Mouse (Mus musculus): ENCODE measurements around the gene Shld1. TPM values are rescaled to one million over a fixed set of nuclear protein-coding genes. Genes with fewer than 3 reads are reported as not detected.

Gene Shld1
- polyA plus RNA-seq, 1 experiment from 2014 or later: 13.4 TPM

- Histone ChIP-seq H3K36me3 (ENCODE audit: control insufficient read depth, insufficient read depth, low read length) (no peaks in the 10 kb centered on the region), H3K27ac (ENCODE audit: low read length) (no peak overlapping the region), H3K4me2 (ENCODE audit: low read depth, low read length) (no peak overlapping the region), H3K4me1 (replicated peaks; ENCODE audit: control insufficient read depth, insufficient read depth, low read length) (no peaks in the 10 kb centered on the region), H3K9me3 (ENCODE audit: control insufficient read depth, low read length) (no peaks in the 10 kb centered on the region), H3K4me3 (ENCODE audit: low read length) (no peak overlapping the region), H3K27me3 (ENCODE audit: control insufficient read depth, insufficient read depth, low read depth, low read length) (no peaks in the 10 kb centered on the region), H3K9ac (ENCODE audit: low read length) (no peak overlapping the region)
- no peak for ATAC-seq (ENCODE audit: low read depth)
- WGBS: 33% methylated on average over 2 of the region's 2 CpGs
These were observed 65.7 kb downstream of the Shld1 start for GRCm38 (mm10) chr2:132752398-132752797.

GRCm38 (mm10) chr2:132753137-132753536 is 66.4 kb downstream of the Shld1 start:
- Histone ChIP-seq H3K4me3 (ENCODE audit: low read length) (no peak overlapping the region), H3K27ac (ENCODE audit: low read length) (no peak overlapping the region), H3K9ac (ENCODE audit: low read length) (no peak overlapping the region), H3K9me3 (ENCODE audit: control insufficient read depth, low read length) (no peaks in the 10 kb centered on the region), H3K4me2 (ENCODE audit: low read depth, low read length) (no peak overlapping the region), H3K27me3 (ENCODE audit: control insufficient read depth, insufficient read depth, low read depth, low read length) (no peaks in the 10 kb centered on the region), H3K36me3 (ENCODE audit: control insufficient read depth, insufficient read depth, low read length) (no peaks in the 10 kb centered on the region), H3K4me1 (replicated peaks; ENCODE audit: control insufficient read depth, insufficient read depth, low read length) (no peaks in the 10 kb centered on the region)
- 64% methylated on average over 3 of the region's 3 CpGs for WGBS
- ATAC-seq (ENCODE audit: low read depth): no peak

- Histone ChIP-seq H3K4me2 (ENCODE audit: low read depth, low read length) (no peak overlapping the region), H3K36me3 (ENCODE audit: control insufficient read depth, insufficient read depth, low read length) (no peaks in the 10 kb centered on the region), H3K27me3 (ENCODE audit: control insufficient read depth, insufficient read depth, low read depth, low read length) (no peaks in the 10 kb centered on the region), H3K4me1 (replicated peaks; ENCODE audit: control insufficient read depth, insufficient read depth, low read length) (no peaks in the 10 kb centered on the region), H3K4me3 (ENCODE audit: low read length) (no peak overlapping the region), H3K9ac (ENCODE audit: low read length) (no peak overlapping the region), H3K27ac (ENCODE audit: low read length) (no peak overlapping the region), H3K9me3 (ENCODE audit: control insufficient read depth, low read length) (no peaks in the 10 kb centered on the region)
- no peak for ATAC-seq (ENCODE audit: low read depth)
- WGBS: 75% methylated on average over 5 of the region's 5 CpGs
These were observed 71.2 kb downstream of the Shld1 start for GRCm38 (mm10) chr2:132757911-132758310.

GRCm38 (mm10) chr2:132770822-132771221 is 84.1 kb downstream of the Shld1 start:
- H3K36me3 ChIP-seq (ENCODE audit: control insufficient read depth, insufficient read depth, low read length): no peaks in the 10 kb centered on the region
- no peak overlapping the region for H3K27ac ChIP-seq (ENCODE audit: low read length)
- no peaks in the 10 kb centered on the region for H3K9me3 ChIP-seq (ENCODE audit: control insufficient read depth, low read length)
- no peak overlapping the region for H3K4me3 ChIP-seq (ENCODE audit: low read length)
- no peaks in the 10 kb centered on the region for H3K27me3 ChIP-seq (ENCODE audit: control insufficient read depth, insufficient read depth, low read depth, low read length)
- H3K9ac ChIP-seq (ENCODE audit: low read length): no peak overlapping the region
- no peak overlapping the region for H3K4me2 ChIP-seq (ENCODE audit: low read depth, low read length)
- ATAC-seq (ENCODE audit: low read depth): no peak
- no peaks in the 10 kb centered on the region for H3K4me1 ChIP-seq (replicated peaks; ENCODE audit: control insufficient read depth, insufficient read depth, low read length)
- WGBS: 21% methylated on average over 1 of the region's 1 CpGs

GRCm38 (mm10) chr2:132780978-132781377 is 94.2 kb downstream of the Shld1 start, which contains the start of gene Chgb:
Gene Chgb (plus strand): TSS chr2:132781278.
- Histone ChIP-seq H3K27ac (ENCODE audit: low read length) (no peak within 1 kb of the TSS), H3K4me3 (ENCODE audit: low read length) (peak within 1 kb of the TSS; percentile 42), H3K36me3 (ENCODE audit: control insufficient read depth, insufficient read depth, low read length) (no peaks in the 10 kb centered on the region), H3K9ac (ENCODE audit: low read length) (no peak within 1 kb of the TSS), H3K4me2 (ENCODE audit: low read depth, low read length) (peak within 1 kb of the TSS; percentile 73), H3K9me3 (ENCODE audit: control insufficient read depth, low read length) (no peaks in the 10 kb centered on the region), H3K4me1 (replicated peaks; ENCODE audit: control insufficient read depth, insufficient read depth, low read length) (peaks cover 4% of the 10 kb centered on the region; the same call in 1 of the 2 replicates), H3K27me3 (ENCODE audit: control insufficient read depth, insufficient read depth, low read depth, low read length) (no peaks in the 10 kb centered on the region; the same call in 1 of the 2 replicates)
- no peak for ATAC-seq (ENCODE audit: low read depth)
- WGBS: 10% methylated on average over 4 of the region's 4 CpGs

GRCm38 (mm10) chr2:132781439-132782068 is 94.8 kb downstream of the Shld1 start:
- ATAC-seq (ENCODE audit: low read depth): peak; percentile 98
- under 1% methylated on average over 37 of the region's 41 CpGs for WGBS
- peaks cover 4% of the 10 kb centered on the region; the same call in 1 of the 2 replicates for H3K4me1 ChIP-seq (replicated peaks; ENCODE audit: control insufficient read depth, insufficient read depth, low read length)

GRCm38 (mm10) chr2:132784039-132784438 is 97.3 kb downstream of the Shld1 start:
- Histone ChIP-seq H3K4me3 (ENCODE audit: low read length) (no peak overlapping the region), H3K36me3 (ENCODE audit: control insufficient read depth, insufficient read depth, low read length) (no peaks in the 10 kb centered on the region), H3K27ac (ENCODE audit: low read length) (no peak overlapping the region), H3K4me2 (ENCODE audit: low read depth, low read length) (no peak overlapping the region), H3K27me3 (ENCODE audit: control insufficient read depth, insufficient read depth, low read depth, low read length) (no peaks in the 10 kb centered on the region; the same call in 1 of the 2 replicates), H3K4me1 (replicated peaks; ENCODE audit: control insufficient read depth, insufficient read depth, low read length) (peaks cover 4% of the 10 kb centered on the region; the same call in 1 of the 2 replicates), H3K9ac (ENCODE audit: low read length) (no peak overlapping the region), H3K9me3 (ENCODE audit: control insufficient read depth, low read length) (no peaks in the 10 kb centered on the region)
- 77% methylated on average over 6 of the region's 6 CpGs for WGBS
- no peak for ATAC-seq (ENCODE audit: low read depth)

More at GRCm38 (mm10) chr2:132781439-132782068, 94.8 kb downstream of the Shld1 start:
- no peak overlapping the region for H3K9ac ChIP-seq (ENCODE audit: low read length)
- no peaks in the 10 kb centered on the region for H3K36me3 ChIP-seq (ENCODE audit: control insufficient read depth, insufficient read depth, low read length)
- peak overlapping the region; percentile 42 for H3K4me3 ChIP-seq (ENCODE audit: low read length)
- no peaks in the 10 kb centered on the region; the same call in 1 of the 2 replicates for H3K27me3 ChIP-seq (ENCODE audit: control insufficient read depth, insufficient read depth, low read depth, low read length)
- peak overlapping the region; percentile 73 for H3K4me2 ChIP-seq (ENCODE audit: low read depth, low read length)
- no peak overlapping the region for H3K27ac ChIP-seq (ENCODE audit: low read length)
- no peaks in the 10 kb centered on the region for H3K9me3 ChIP-seq (ENCODE audit: control insufficient read depth, low read length)

- Histone ChIP-seq H3K9me3 (ENCODE audit: control insufficient read depth, low read length) (no peaks in the 10 kb centered on the region), H3K36me3 (ENCODE audit: control insufficient read depth, insufficient read depth, low read length) (no peaks in the 10 kb centered on the region), H3K4me3 (ENCODE audit: low read length) (no peak overlapping the region), H3K27ac (ENCODE audit: low read length) (no peak overlapping the region), H3K4me1 (replicated peaks; ENCODE audit: control insufficient read depth, insufficient read depth, low read length) (no peaks in the 10 kb centered on the region), H3K9ac (ENCODE audit: low read length) (no peak overlapping the region), H3K4me2 (ENCODE audit: low read depth, low read length) (no peak overlapping the region), H3K27me3 (ENCODE audit: control insufficient read depth, insufficient read depth, low read depth, low read length) (no peaks in the 10 kb centered on the region)
- ATAC-seq (ENCODE audit: low read depth): no peak
- WGBS: 81% methylated on average over 19 of the region's 19 CpGs
These were observed 106.9 kb downstream of the Shld1 start for GRCm38 (mm10) chr2:132793441-132794203.

- H3K27me3 ChIP-seq (ENCODE audit: control insufficient read depth, insufficient read depth, low read depth, low read length): no peaks in the 10 kb centered on the region
- WGBS: 80% methylated on average over 7 of the region's 7 CpGs
- H3K4me1 ChIP-seq (replicated peaks; ENCODE audit: control insufficient read depth, insufficient read depth, low read length): no peaks in the 10 kb centered on the region
- no peaks in the 10 kb centered on the region for H3K9me3 ChIP-seq (ENCODE audit: control insufficient read depth, low read length)
- H3K4me3 ChIP-seq (ENCODE audit: low read length): no peak overlapping the region
- H3K9ac ChIP-seq (ENCODE audit: low read length): no peak overlapping the region
- H3K4me2 ChIP-seq (ENCODE audit: low read depth, low read length): no peak overlapping the region
- no peak for ATAC-seq (ENCODE audit: low read depth)
- no peak overlapping the region for H3K27ac ChIP-seq (ENCODE audit: low read length)
- no peaks in the 10 kb centered on the region for H3K36me3 ChIP-seq (ENCODE audit: control insufficient read depth, insufficient read depth, low read length)
These were observed 107.5 kb downstream of the Shld1 start for GRCm38 (mm10) chr2:132794204-132794586.
